Mouse (Mus musculus) kidney, adult 8-10 months (tissue): Measurements from ENCODE around the gene Gpd1.

ENCODE experiments used
- DNase-seq, 2 experiments: peaks; one replicate each; pipeline ENCODE4 v3.0.0; 2022

Gene Gpd1

DNA sequence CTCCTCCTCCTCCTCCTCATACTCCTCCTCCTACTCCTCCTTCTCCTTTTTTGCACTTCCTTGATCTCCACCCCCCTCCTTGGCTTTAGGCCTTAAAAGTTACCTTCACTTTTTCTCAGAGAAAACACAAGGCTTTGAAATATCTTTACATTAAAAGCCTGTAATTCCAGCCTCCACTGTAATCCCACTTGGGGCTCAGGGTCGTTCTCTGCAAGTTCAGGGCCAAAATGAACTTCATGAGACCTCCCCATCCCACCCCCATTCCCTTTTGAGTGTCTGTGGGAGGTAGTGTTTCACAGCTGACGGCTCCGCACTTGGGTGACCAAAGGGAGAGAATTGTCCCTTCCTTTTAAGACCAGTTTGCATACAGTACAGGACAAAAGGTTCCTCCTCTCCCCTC is 55.6 kb downstream of the Gpd1 start:
- DNase-seq, result no peak
